Mouse (Mus musculus) midbrain, embryonic 14.5 days (tissue): ENCODE measurements around the gene Dpm2. TPM values are rescaled to one million over a fixed set of nuclear protein-coding genes. Genes with fewer than 3 reads are reported as not detected.

Experiments used
- polyA plus RNA-seq: library from polyadenylated mRNA; unstranded; fragments of >200 nt; fragmentation: Nextera tagmentation; extraction: Ambion mirVana; gene quantifications from 2 replicates; pipeline ENCODE4 v1.2.1, GENCODE M21; 2014

Gene Dpm2
- polyA plus RNA-seq, 1 experiment from 2014 or later: 138 TPM

Other genes with a start within 250 kb of the Dpm2 start
- 46.4 and 54.1 TPM in 2 replicates for gene Ciz1, start 218.5 kb upstream of the Dpm2 start, polyA plus RNA-seq
- gene Dnm1, start 217.5 kb upstream of the Dpm2 start, polyA plus RNA-seq: 90.6 and 103 TPM in 2 replicates
- 107 and 153 TPM in 2 replicates for gene 1110008P14Rik, start 188.9 kb upstream of the Dpm2 start, polyA plus RNA-seq
- not detected in 2 replicates for gene Lcn2, start 182.6 kb upstream of the Dpm2 start, polyA plus RNA-seq
- 46.2 and 64.4 TPM in 2 replicates for gene Ptges2, start 175.0 kb upstream of the Dpm2 start, polyA plus RNA-seq
- gene Naif1, start 120.4 kb upstream of the Dpm2 start, polyA plus RNA-seq: 5.3 and 5.6 TPM in 2 replicates
- gene Slc25a25, start 119.4 kb upstream of the Dpm2 start, polyA plus RNA-seq: 36.3 and 41.5 TPM in 2 replicates
- 6.9 and 7.8 TPM in 2 replicates for gene Fam102a, start 35.5 kb upstream of the Dpm2 start, polyA plus RNA-seq
- 7.1 and 11.5 TPM in 2 replicates for gene Pip5kl1, start 3.9 kb downstream of the Dpm2 start, polyA plus RNA-seq
- 0.29 and 1.3 TPM in 2 replicates for gene 9430097D07Rik, start 4.8 kb downstream of the Dpm2 start, polyA plus RNA-seq
- gene St6galnac4, start 16.2 kb downstream of the Dpm2 start, polyA plus RNA-seq: 20.1 and 24.8 TPM in 2 replicates
- gene St6galnac6, start 28.9 kb downstream of the Dpm2 start, polyA plus RNA-seq: 7.6 and 10.2 TPM in 2 replicates
- 69.2 and 76.2 TPM in 2 replicates for gene Ak1, start 50.9 kb downstream of the Dpm2 start, polyA plus RNA-seq
- gene Eng, start 75.7 kb downstream of the Dpm2 start, polyA plus RNA-seq: 13.5 and 23.8 TPM in 2 replicates
- 15.3 and 15.6 TPM in 2 replicates for gene Fpgs, start 133.3 kb downstream of the Dpm2 start, polyA plus RNA-seq
- 61.4 and 76.5 TPM in 2 replicates for gene Cdk9, start 142.2 kb downstream of the Dpm2 start, polyA plus RNA-seq
- gene Sh2d3c, start 150.2 kb downstream of the Dpm2 start, polyA plus RNA-seq: 45.8 and 45.9 TPM in 2 replicates
- 3.2 and 4.6 TPM in 2 replicates for gene 6330409D20Rik, start 170.2 kb downstream of the Dpm2 start, polyA plus RNA-seq
- gene Tor2a, start 186.4 kb downstream of the Dpm2 start, polyA plus RNA-seq: 50.5 and 51.1 TPM in 2 replicates
- 0.41 and 0.80 TPM in 2 replicates for gene Ttc16, start 204.8 kb downstream of the Dpm2 start, polyA plus RNA-seq
- gene Ptrh1, start 204.9 kb downstream of the Dpm2 start, polyA plus RNA-seq: 3.5 TPM in 2 replicates
- 0.38 and 0.39 TPM in 2 replicates for gene Cfap157, start 213.6 kb downstream of the Dpm2 start, polyA plus RNA-seq